Mouse (Mus musculus) gonadal fat pad, adult 2 months (tissue): ENCODE results near the gene Olfr98. TPM values are rescaled to one million over a fixed set of nuclear protein-coding genes. Genes with fewer than 3 reads are reported as not detected.

Experiments
- polyA plus RNA-seq: library from polyadenylated mRNA; depleted of rRNA; stranded (reverse); fragments of >200 nt; gene quantifications from 2 replicates; pipeline ENCODE4 v1.2.3, GENCODE M21; 2012; rRNA removed

Gene Olfr98
- polyA plus RNA-seq, 1 experiment: not detected

Other genes starting within 250 kb of the Olfr98 start
- not detected in 2 replicates for gene Mog, start 240.4 kb downstream of the Olfr98 start, polyA plus RNA-seq
- 17.3 and 21.3 TPM in 2 replicates for gene Gabbr1, start 217.8 kb downstream of the Olfr98 start, polyA plus RNA-seq
- gene Olfr90, start 175.2 kb downstream of the Olfr98 start, polyA plus RNA-seq: not detected in 2 replicates
- not detected in 2 replicates for gene Olfr91, start 165.5 kb downstream of the Olfr98 start, polyA plus RNA-seq
- gene Olfr92, start 143.7 kb downstream of the Olfr98 start, polyA plus RNA-seq: not detected in 2 replicates
- gene Olfr93, start 102.3 kb downstream of the Olfr98 start, polyA plus RNA-seq: not detected in 2 replicates
- gene Ubd, start 69.9 kb downstream of the Olfr98 start, polyA plus RNA-seq: 0.55 and 0.59 TPM in 2 replicates
- gene Olfr94, start 62.8 kb downstream of the Olfr98 start, polyA plus RNA-seq: not detected in 2 replicates
- gene Olfr95, start 50.6 kb downstream of the Olfr98 start, polyA plus RNA-seq: not detected in 2 replicates
- gene Olfr96, start 43.6 kb downstream of the Olfr98 start, polyA plus RNA-seq: not detected in 2 replicates
- not detected in 2 replicates for gene Olfr97, start 26.4 kb downstream of the Olfr98 start, polyA plus RNA-seq
- gene H2-M3, start 6.5 kb upstream of the Olfr98 start, polyA plus RNA-seq: 6.7 and 8.0 TPM in 2 replicates
- not detected in 2 replicates for gene Olfr99, start 19.7 kb upstream of the Olfr98 start, polyA plus RNA-seq
- not detected in 2 replicates for gene Olfr101, start 40.6 kb upstream of the Olfr98 start, polyA plus RNA-seq
- not detected in 2 replicates for gene Olfr102, start 53.3 kb upstream of the Olfr98 start, polyA plus RNA-seq
- gene Olfr103, start 75.9 kb upstream of the Olfr98 start, polyA plus RNA-seq: not detected in 2 replicates
- gene Olfr104-ps, start 95.8 kb upstream of the Olfr98 start, polyA plus RNA-seq: not detected in 2 replicates
- gene Olfr105-ps, start 115.3 kb upstream of the Olfr98 start, polyA plus RNA-seq: not detected in 2 replicates
- not detected in 2 replicates for gene Olfr106-ps, start 126.6 kb upstream of the Olfr98 start, polyA plus RNA-seq
- not detected in 2 replicates for gene Olfr107, start 135.5 kb upstream of the Olfr98 start, polyA plus RNA-seq
- not detected in 2 replicates for gene Olfr108, start 181.7 kb upstream of the Olfr98 start, polyA plus RNA-seq
- not detected in 2 replicates for gene Olfr109, start 195.2 kb upstream of the Olfr98 start, polyA plus RNA-seq
- gene H2-M2, start 219.8 kb upstream of the Olfr98 start, polyA plus RNA-seq: 0.09 TPM in 1 of 2 replicates, not detected in the other
- not detected in 2 replicates for gene Olfr110, start 228.7 kb upstream of the Olfr98 start, polyA plus RNA-seq
- gene Olfr111, start 244.3 kb upstream of the Olfr98 start, polyA plus RNA-seq: 0.14 TPM in 1 of 2 replicates, not detected in the other